Mouse (Mus musculus) myocyte (in vitro differentiated cells): ENCODE results near the gene Mbtd1.
A peak's percentile ranks its signal among the peaks of the same experiment; 100 is the strongest.

Experiments used
- MAX ChIP-seq: IDR thresholded peaks from one replicate; pipeline ENCODE4 v1.6.1; 2011; ENCODE audit warnings: low read depth, mild to moderate bottlenecking, control low read depth
- MYOD1 ChIP-seq, 3 experiments: IDR thresholded peaks; one replicate each; pipeline ENCODE4 v1.6.1; 2011; ENCODE audit warnings: control low read depth in 2 of 3, low read depth in 2 of 3, mild to moderate bottlenecking in 2 of 3, moderate library complexity in 1 of 3; ENCODE audit not compliant: insufficient read length in 2 of 3, control insufficient read depth in 1 of 3
- POLR2A ChIP-seq: IDR thresholded peaks from one replicate; pipeline ENCODE4 v1.6.1; 2011; ENCODE audit warnings: low read depth, mild to moderate bottlenecking, control low read depth, moderate library complexity; ENCODE audit not compliant: insufficient read length
- POLR2AphosphoS2 ChIP-seq: IDR thresholded peaks from one replicate; pipeline ENCODE4 v1.6.1; 2011; ENCODE audit warnings: low read depth, control low read depth; ENCODE audit not compliant: insufficient read length
- SRF ChIP-seq: IDR thresholded peaks from one replicate; pipeline ENCODE4 v1.6.1; 2011; ENCODE audit warnings: low read depth; ENCODE audit not compliant: control insufficient read depth, insufficient read length
- USF1 ChIP-seq: IDR thresholded peaks from one replicate; pipeline ENCODE4 v1.6.1; 2011; ENCODE audit warnings: low read depth, mild to moderate bottlenecking, control low read depth, moderate library complexity

DNA sequence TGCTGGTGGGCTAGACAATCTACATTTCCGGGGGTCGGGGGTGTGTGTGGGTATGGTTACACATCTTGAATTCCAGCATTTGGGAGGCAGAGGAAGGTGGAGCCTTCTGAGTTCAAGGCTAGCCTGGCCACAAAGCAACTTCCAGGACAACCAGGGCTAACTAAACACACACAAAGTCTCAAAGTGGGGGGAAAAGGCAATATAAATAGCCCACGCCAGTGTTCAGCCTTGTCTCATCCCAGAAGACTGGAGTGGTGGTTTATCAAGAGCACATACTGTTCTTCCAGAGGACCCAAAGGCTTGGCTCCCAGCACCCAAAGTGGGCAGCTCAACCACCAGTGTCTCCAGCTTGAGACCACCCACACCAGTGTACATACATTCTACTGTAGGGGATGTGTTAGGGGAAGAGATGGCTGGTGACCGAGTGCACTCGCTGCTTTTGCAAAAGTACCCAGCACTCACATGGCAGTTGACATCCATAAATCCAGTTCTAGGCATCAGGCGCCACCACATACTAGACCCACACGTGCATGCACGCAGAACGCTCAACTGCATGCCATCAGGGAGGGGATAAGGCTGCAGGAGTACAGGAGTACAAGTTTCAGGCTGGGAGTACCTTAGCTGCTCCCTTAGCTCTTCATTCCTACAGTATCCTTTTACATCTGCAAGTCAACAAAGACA lies 63.4 kb downstream of the Mbtd1 start:
- TF ChIP-seq POLR2A (peak; percentile 41), USF1 (no peak), SRF (no peak), POLR2AphosphoS2 (peak; percentile 72), MAX (no peak), MYOD1 (IDR thresholded peaks at IDR 0.05; ENCODE audit: control insufficient read depth in 1 of 3, insufficient read length in 2 of 3, low read depth in 2 of 3) (no peak)
